Mouse (Mus musculus): Measurements from ENCODE around the gene Gm9833. TPM values are rescaled to one million over a fixed set of nuclear protein-coding genes. Genes with fewer than 3 reads are reported as not detected.
"Not testable (repeated sequence)": the region's sequence is repeated elsewhere in the genome, so short reads cannot be mapped to it uniquely, and the experiment has no call there.

Gm9833 gene
- 4.9 and 5.6 TPM in 2 replicates for polyA plus RNA-seq (2016; fragmentation: Nextera tagmentation; extraction: Ambion mirVana)

GRCm38 (mm10) chr3:10087994-10088393 is at the start of gene Gm9833:
Gm9833 (plus strand) TSS chr3:10088110.
- H3K4me3 ChIP-seq; H3K27ac ChIP-seq; H3K9ac ChIP-seq; H3K36me3 ChIP-seq; H3K9me3 ChIP-seq; H3K27me3 ChIP-seq; ATAC-seq (ENCODE audit: insufficient number of reproducible peaks, insufficient read depth, low FRiP score, low TSS enrichment); H3K4me1 ChIP-seq: not testable (repeated sequence)
- H3K4me2 ChIP-seq (replicated peaks) = peak within 1 kb of the TSS; percentile 29; the same call in 1 of the 2 replicates
- 29% methylated on average over 36 of the region's 38 CpGs for WGBS

GRCm38 (mm10) chr3:10070070-10070469 is 17.8 kb upstream of the Gm9833 start:
- H3K4me2 ChIP-seq (replicated peaks) = no peak overlapping the region
- H3K27me3 ChIP-seq = no peaks in the 10 kb centered on the region
- no peaks in the 10 kb centered on the region for H3K9me3 ChIP-seq
- no peak overlapping the region for H3K9ac ChIP-seq
- H3K4me1 ChIP-seq = no peaks in the 10 kb centered on the region
- no peaks in the 10 kb centered on the region for H3K36me3 ChIP-seq
- H3K27ac ChIP-seq = no peak overlapping the region
- no peak overlapping the region for H3K4me3 ChIP-seq
- no peak for ATAC-seq (ENCODE audit: insufficient number of reproducible peaks, insufficient read depth, low FRiP score, low TSS enrichment)

GRCm38 (mm10) chr3:10075826-10076225 is 12.1 kb upstream of the Gm9833 start:
- H3K36me3 ChIP-seq = no peaks in the 10 kb centered on the region
- no peaks in the 10 kb centered on the region for H3K27me3 ChIP-seq
- ATAC-seq (ENCODE audit: insufficient number of reproducible peaks, insufficient read depth, low FRiP score, low TSS enrichment) = no peak

GRCm38 (mm10) chr3:10077096-10077841 is 10.6 kb upstream of the Gm9833 start:
- Histone ChIP-seq H3K9me3 (no peaks in the 10 kb centered on the region), H3K4me1 (peaks cover under 1% of the 10 kb centered on the region; the same call in 1 of the 2 replicates), H3K4me3 (no peak overlapping the region), H3K27ac (no peak overlapping the region), H3K9ac (no peak overlapping the region), H3K36me3 (no peaks in the 10 kb centered on the region), H3K27me3 (no peaks in the 10 kb centered on the region), H3K4me2 (replicated peaks) (no peak overlapping the region)
- 75% methylated on average over 6 of the region's 6 CpGs for WGBS
- no peak for ATAC-seq (ENCODE audit: insufficient number of reproducible peaks, insufficient read depth, low FRiP score, low TSS enrichment)

More at GRCm38 (mm10) chr3:10075826-10076225, 12.1 kb upstream of the Gm9833 start:
- Histone ChIP-seq H3K4me3 (no peak overlapping the region), H3K9ac (no peak overlapping the region), H3K4me1 (no peaks in the 10 kb centered on the region), H3K27ac (no peak overlapping the region), H3K9me3 (no peaks in the 10 kb centered on the region), H3K4me2 (replicated peaks) (no peak overlapping the region)

- Histone ChIP-seq H3K4me2 (replicated peaks) (no peak overlapping the region), H3K27ac (no peak overlapping the region), H3K9ac (no peak overlapping the region), H3K9me3 (no peaks in the 10 kb centered on the region), H3K36me3 (no peaks in the 10 kb centered on the region), H3K4me1 (peaks cover 6% of the 10 kb centered on the region; the same call in 1 of the 2 replicates), H3K27me3 (no peaks in the 10 kb centered on the region), H3K4me3 (no peak overlapping the region)
- ATAC-seq (ENCODE audit: insufficient number of reproducible peaks, insufficient read depth, low FRiP score, low TSS enrichment) = no peak
- WGBS = 85% methylated on average over 2 of the region's 2 CpGs
Observed at GRCm38 (mm10) chr3:10078113-10078512, 9.8 kb upstream of the Gm9833 start.

- Histone ChIP-seq H3K9me3 (no peaks in the 10 kb centered on the region), H3K4me2 (replicated peaks) (no peak overlapping the region), H3K36me3 (no peaks in the 10 kb centered on the region), H3K4me1 (peaks cover 6% of the 10 kb centered on the region; the same call in 1 of the 2 replicates), H3K4me3 (no peak overlapping the region), H3K9ac (no peak overlapping the region), H3K27ac (no peak overlapping the region), H3K27me3 (no peaks in the 10 kb centered on the region)
- no peak for ATAC-seq (ENCODE audit: insufficient number of reproducible peaks, insufficient read depth, low FRiP score, low TSS enrichment)
- WGBS = 71% methylated on average over 5 of the region's 5 CpGs
Observed at GRCm38 (mm10) chr3:10081336-10081735, 6.6 kb upstream of the Gm9833 start.

GRCm38 (mm10) chr3:10081911-10082541 is 5.9 kb upstream of the Gm9833 start:
- Histone ChIP-seq H3K4me2 (replicated peaks) (no peak overlapping the region), H3K27ac (no peak overlapping the region), H3K27me3 (no peaks in the 10 kb centered on the region), H3K9ac (no peak overlapping the region), H3K4me1 (peaks cover 6% of the 10 kb centered on the region; the same call in 1 of the 2 replicates), H3K9me3 (no peaks in the 10 kb centered on the region), H3K36me3 (no peaks in the 10 kb centered on the region), H3K4me3 (no peak overlapping the region)
- 32% methylated on average over 6 of the region's 6 CpGs for WGBS
- ATAC-seq (ENCODE audit: insufficient number of reproducible peaks, insufficient read depth, low FRiP score, low TSS enrichment) = 0 out of 2 replicates have a peak, but pooled peaks have one; percentile 28

GRCm38 (mm10) chr3:10082545-10083062 is 5.3 kb upstream of the Gm9833 start:
- Histone ChIP-seq H3K9ac (no peak overlapping the region), H3K36me3 (no peaks in the 10 kb centered on the region), H3K9me3 (no peaks in the 10 kb centered on the region), H3K4me2 (replicated peaks) (no peak overlapping the region), H3K27ac (no peak overlapping the region), H3K4me3 (no peak overlapping the region), H3K27me3 (no peaks in the 10 kb centered on the region), H3K4me1 (peaks cover 6% of the 10 kb centered on the region; the same call in 1 of the 2 replicates)
- 72% methylated on average over 4 of the region's 4 CpGs for WGBS
- no peak for ATAC-seq (ENCODE audit: insufficient number of reproducible peaks, insufficient read depth, low FRiP score, low TSS enrichment)

GRCm38 (mm10) chr3:10084102-10084501 is 3.8 kb upstream of the Gm9833 start:
- ATAC-seq (ENCODE audit: insufficient number of reproducible peaks, insufficient read depth, low FRiP score, low TSS enrichment) = no peak
- Histone ChIP-seq H3K36me3 (no peaks in the 10 kb centered on the region), H3K4me2 (replicated peaks) (no peak overlapping the region), H3K4me3 (no peak overlapping the region), H3K4me1 (peaks cover 6% of the 10 kb centered on the region; the same call in 1 of the 2 replicates), H3K27ac (no peak overlapping the region), H3K9me3 (no peaks in the 10 kb centered on the region), H3K9ac (no peak overlapping the region), H3K27me3 (no peaks in the 10 kb centered on the region)
- WGBS = 43% methylated on average over 3 of the region's 3 CpGs

GRCm38 (mm10) chr3:10085396-10086119 is 2.4 kb upstream of the Gm9833 start:
- H3K9ac ChIP-seq = no peak overlapping the region
- H3K27me3 ChIP-seq = no peaks in the 10 kb centered on the region
- H3K4me2 ChIP-seq (replicated peaks) = no peak overlapping the region
- H3K4me1 ChIP-seq = peaks cover 6% of the 10 kb centered on the region; the same call in 1 of the 2 replicates
- 70% methylated on average over 7 of the region's 7 CpGs for WGBS
- no peak overlapping the region for H3K27ac ChIP-seq
- no peak for ATAC-seq (ENCODE audit: insufficient number of reproducible peaks, insufficient read depth, low FRiP score, low TSS enrichment)
- H3K36me3 ChIP-seq = no peaks in the 10 kb centered on the region
- no peak overlapping the region for H3K4me3 ChIP-seq
- H3K9me3 ChIP-seq = no peaks in the 10 kb centered on the region

GRCm38 (mm10) chr3:10087511-10087910 is 399 bp upstream of the Gm9833 start:
- Histone ChIP-seq H3K27ac (no peak overlapping the region), H3K9me3 (no peaks in the 10 kb centered on the region), H3K4me3 (no peak overlapping the region), H3K4me2 (replicated peaks) (no peak overlapping the region), H3K4me1 (peaks cover 4% of the 10 kb centered on the region; the same call in 1 of the 2 replicates), H3K27me3 (no peaks in the 10 kb centered on the region), H3K36me3 (no peaks in the 10 kb centered on the region), H3K9ac (no peak overlapping the region)
- WGBS = 86% methylated on average over 8 of the region's 8 CpGs
- no peak for ATAC-seq (ENCODE audit: insufficient number of reproducible peaks, insufficient read depth, low FRiP score, low TSS enrichment)
